Mouse (Mus musculus) lung, embryonic 15.5 days (tissue): ENCODE measurements around the gene Prss35. TPM values are rescaled to one million over a fixed set of nuclear protein-coding genes. Genes with fewer than 3 reads are reported as not detected.

Experiments
- ATAC-seq: fragments of 200-750 bp; cut with Nextera tagmentation; 2 replicates; pipeline ENCODE4 v1.8.0; 2017; ENCODE audit warnings: moderate number of reproducible peaks, borderline replicate concordance; ENCODE audit not compliant: low FRiP score, low TSS enrichment; ENCODE audit errors: extremely low read depth
- H3K27ac ChIP-seq: fragments of 300-500 bp; sonication (generic); 2 replicates; pipeline ENCODE4 v1.5.1; 2015; ENCODE audit warnings: moderate library complexity, mild to moderate bottlenecking, inconsistent platforms
- H3K27me3 ChIP-seq: fragments of 300-500 bp; sonication (generic); 2 replicates; pipeline ENCODE4 v1.6.1; 2015; ENCODE audit warnings: inconsistent platforms
- H3K36me3 ChIP-seq: fragments of 300-500 bp; sonication (generic); 2 replicates; pipeline ENCODE4 v1.6.1; 2015; ENCODE audit warnings: inconsistent platforms
- H3K4me1 ChIP-seq: fragments of 300-500 bp; sonication (generic); 2 replicates; pipeline ENCODE4 v1.6.1; 2015; ENCODE audit warnings: inconsistent platforms
- H3K4me2 ChIP-seq: fragments of 300-500 bp; sonication (generic); 2 replicates; pipeline ENCODE4 v1.6.1; 2015; ENCODE audit warnings: inconsistent platforms, mild to moderate bottlenecking, moderate library complexity
- H3K4me3 ChIP-seq: fragments of 300-500 bp; sonication (generic); 2 replicates; pipeline ENCODE4 v1.5.1; 2015; ENCODE audit warnings: mild to moderate bottlenecking, inconsistent platforms
- H3K9ac ChIP-seq: fragments of 300-500 bp; sonication (generic); 2 replicates; pipeline ENCODE4 v1.6.1; 2015; ENCODE audit warnings: inconsistent platforms
- H3K9me3 ChIP-seq: fragments of 300-500 bp; sonication (generic); 2 replicates; pipeline ENCODE4 v1.6.1; 2016; ENCODE audit warnings: inconsistent platforms
- WGBS: fragments of 180-500 bp; shearing (Covaris S2); methylation state at CpG from one replicate; pipeline ENCODE4 v1.1.7; 2015; 5-methylcytosine and 5-hydroxymethylcytosine counted together
- polyA plus RNA-seq: library from polyadenylated mRNA; unstranded; fragments of >200 nt; fragmentation: Nextera tagmentation; extraction: Ambion mirVana; gene quantifications from 2 replicates; pipeline ENCODE4 v1.2.1, GENCODE M21; 2015

Prss35 gene
- polyA plus RNA-seq, result 54.0 and 54.2 TPM in 2 replicates

- peak; percentile 58; the same call in 1 of the 2 replicates for ATAC-seq
- peak within 1 kb of the TSS; percentile 43 for H3K4me3 ChIP-seq
- WGBS, result 4% methylated on average over 19 of the region's 19 CpGs
- H3K27ac ChIP-seq, result no peak within 1 kb of the TSS
- H3K36me3 ChIP-seq, result no peaks in the 10 kb centered on the region
- 0 out of 2 replicates have a peak, but pooled peaks cover 4% of the 10 kb centered on the region for H3K27me3 ChIP-seq
- peak within 1 kb of the TSS; percentile 58 for H3K4me2 ChIP-seq
- H3K9me3 ChIP-seq, result no peaks in the 10 kb centered on the region
- H3K4me1 ChIP-seq, result peaks cover 14% of the 10 kb centered on the region
- H3K9ac ChIP-seq, result peak within 1 kb of the TSS; percentile 36; the same call in 1 of the 2 replicates
These were observed at the start of gene Prss35 for GRCm38 (mm10) chr9:86742959-86743911. TSS of gene Prss35 (plus strand) at chr9:86743649.

- no peak for ATAC-seq
- Histone ChIP-seq H3K9me3 (no peaks in the 10 kb centered on the region), H3K27me3 (no peaks in the 10 kb centered on the region), H3K4me2 (no peak overlapping the region), H3K4me1 (no peaks in the 10 kb centered on the region), H3K9ac (no peak overlapping the region), H3K4me3 (no peak overlapping the region), H3K36me3 (no peaks in the 10 kb centered on the region), H3K27ac (no peak overlapping the region)
- 61% methylated on average over 6 of the region's 6 CpGs for WGBS
These were observed 49.5 kb upstream of the Prss35 start for GRCm38 (mm10) chr9:86693935-86694334.

GRCm38 (mm10) chr9:86694644-86695043 is 48.8 kb upstream of the Prss35 start:
- Histone ChIP-seq H3K27me3 (no peaks in the 10 kb centered on the region), H3K4me1 (no peaks in the 10 kb centered on the region), H3K4me3 (peak overlapping the region; percentile 74; the same call in 1 of the 2 replicates), H3K36me3 (no peaks in the 10 kb centered on the region), H3K27ac (no peak overlapping the region), H3K4me2 (peak overlapping the region; percentile 91), H3K9ac (no peak overlapping the region), H3K9me3 (no peaks in the 10 kb centered on the region)
- no peak for ATAC-seq
- 91% methylated on average over 7 of the region's 7 CpGs for WGBS

GRCm38 (mm10) chr9:86695199-86695817 is 48.1 kb upstream of the Prss35 start:
- H3K4me1 ChIP-seq, result 0 out of 2 replicates have a peak, but pooled peaks cover under 1% of the 10 kb centered on the region
- peak; percentile 61 for ATAC-seq
- peak overlapping the region; percentile 91 for H3K4me2 ChIP-seq
- H3K9ac ChIP-seq, result peak overlapping the region; percentile 77
- no peaks in the 10 kb centered on the region for H3K27me3 ChIP-seq
- H3K36me3 ChIP-seq, result no peaks in the 10 kb centered on the region
- under 1% methylated on average over 54 of the region's 56 CpGs for WGBS
- no peaks in the 10 kb centered on the region for H3K9me3 ChIP-seq
- peak overlapping the region; percentile 61 for H3K27ac ChIP-seq
- H3K4me3 ChIP-seq, result peak overlapping the region; percentile 74

- Histone ChIP-seq H3K36me3 (no peaks in the 10 kb centered on the region), H3K9me3 (no peaks in the 10 kb centered on the region), H3K27ac (peak within 1 kb of the TSS; percentile 61), H3K9ac (peak within 1 kb of the TSS; percentile 77), H3K27me3 (no peaks in the 10 kb centered on the region), H3K4me2 (peak within 1 kb of the TSS; percentile 91), H3K4me1 (0 out of 2 replicates have a peak, but pooled peaks cover 2% of the 10 kb centered on the region), H3K4me3 (peak within 1 kb of the TSS; percentile 74)
- peak; percentile 86; the same call in 1 of the 2 replicates for ATAC-seq
- WGBS, result under 1% methylated on average over 42 of the region's 46 CpGs
These were observed 47.6 kb upstream of the Prss35 start, which contains the start of gene Me1 for GRCm38 (mm10) chr9:86695818-86696261. TSS of gene Me1 (minus strand) at chr9:86695953.

GRCm38 (mm10) chr9:86701264-86701663 is 42.2 kb upstream of the Prss35 start:
- no peak overlapping the region for H3K4me3 ChIP-seq
- ATAC-seq, result peak; percentile 71
- 13% methylated on average over 5 of the region's 5 CpGs for WGBS

GRCm38 (mm10) chr9:86701844-86702243 is 41.6 kb upstream of the Prss35 start:
- peak; percentile 35; the same call in 1 of the 2 replicates for ATAC-seq
- Histone ChIP-seq H3K4me2 (no peak overlapping the region), H3K27ac (peak overlapping the region; percentile 55), H3K9me3 (no peaks in the 10 kb centered on the region), H3K4me1 (peaks cover 11% of the 10 kb centered on the region), H3K4me3 (no peak overlapping the region), H3K36me3 (no peaks in the 10 kb centered on the region), H3K27me3 (no peaks in the 10 kb centered on the region), H3K9ac (no peak overlapping the region)
- WGBS, result 14% methylated on average over 2 of the region's 2 CpGs

More at GRCm38 (mm10) chr9:86701264-86701663, 42.2 kb upstream of the Prss35 start:
- Histone ChIP-seq H3K4me1 (peaks cover 11% of the 10 kb centered on the region), H3K9ac (no peak overlapping the region), H3K27me3 (no peaks in the 10 kb centered on the region), H3K9me3 (no peaks in the 10 kb centered on the region), H3K4me2 (no peak overlapping the region), H3K36me3 (no peaks in the 10 kb centered on the region), H3K27ac (peak overlapping the region; percentile 68)

GRCm38 (mm10) chr9:86707431-86707830 is 36.0 kb upstream of the Prss35 start:
- Histone ChIP-seq H3K4me3 (no peak overlapping the region), H3K9ac (no peak overlapping the region), H3K36me3 (no peaks in the 10 kb centered on the region), H3K4me2 (no peak overlapping the region), H3K27ac (no peak overlapping the region), H3K4me1 (no peaks in the 10 kb centered on the region), H3K9me3 (no peaks in the 10 kb centered on the region), H3K27me3 (no peaks in the 10 kb centered on the region)
- ATAC-seq, result no peak
- WGBS, result 53% methylated on average over 1 of the region's 1 CpGs

- Histone ChIP-seq H3K9ac (no peak overlapping the region), H3K4me3 (no peak overlapping the region), H3K9me3 (no peaks in the 10 kb centered on the region), H3K4me2 (no peak overlapping the region), H3K27ac (no peak overlapping the region), H3K36me3 (no peaks in the 10 kb centered on the region), H3K4me1 (no peaks in the 10 kb centered on the region), H3K27me3 (no peaks in the 10 kb centered on the region)
- ATAC-seq, result no peak
- WGBS, result 54% methylated on average over 6 of the region's 6 CpGs
These were observed 34.5 kb upstream of the Prss35 start for GRCm38 (mm10) chr9:86708921-86709320.

GRCm38 (mm10) chr9:86710091-86710634 is 33.3 kb upstream of the Prss35 start:
- no peak for ATAC-seq
- no peaks in the 10 kb centered on the region for H3K9me3 ChIP-seq
- 60% methylated on average over 2 of the region's 2 CpGs for WGBS

GRCm38 (mm10) chr9:86712648-86713047 is 30.8 kb upstream of the Prss35 start:
- no peaks in the 10 kb centered on the region for H3K9me3 ChIP-seq

More at GRCm38 (mm10) chr9:86710091-86710634, 33.3 kb upstream of the Prss35 start:
- Histone ChIP-seq H3K36me3 (no peaks in the 10 kb centered on the region), H3K9ac (no peak overlapping the region), H3K4me2 (no peak overlapping the region), H3K4me3 (no peak overlapping the region), H3K27ac (no peak overlapping the region), H3K4me1 (no peaks in the 10 kb centered on the region), H3K27me3 (no peaks in the 10 kb centered on the region)

More at GRCm38 (mm10) chr9:86712648-86713047, 30.8 kb upstream of the Prss35 start:
- H3K4me2 ChIP-seq, result no peak overlapping the region
- H3K27me3 ChIP-seq, result no peaks in the 10 kb centered on the region
- no peak overlapping the region for H3K4me3 ChIP-seq
- ATAC-seq, result no peak
- WGBS, result 76% methylated on average over 2 of the region's 2 CpGs
- H3K4me1 ChIP-seq, result no peaks in the 10 kb centered on the region
- no peaks in the 10 kb centered on the region for H3K36me3 ChIP-seq
- H3K27ac ChIP-seq, result no peak overlapping the region
- H3K9ac ChIP-seq, result no peak overlapping the region
